Mouse (Mus musculus) 416B (cell line): ENCODE data around the gene Wdsub1.

Experiments
- DNase-seq: peaks from one replicate; pipeline ENCODE4 v3.0.0; 2011; ENCODE audit warnings: low read depth

Gene Wdsub1

DNA sequence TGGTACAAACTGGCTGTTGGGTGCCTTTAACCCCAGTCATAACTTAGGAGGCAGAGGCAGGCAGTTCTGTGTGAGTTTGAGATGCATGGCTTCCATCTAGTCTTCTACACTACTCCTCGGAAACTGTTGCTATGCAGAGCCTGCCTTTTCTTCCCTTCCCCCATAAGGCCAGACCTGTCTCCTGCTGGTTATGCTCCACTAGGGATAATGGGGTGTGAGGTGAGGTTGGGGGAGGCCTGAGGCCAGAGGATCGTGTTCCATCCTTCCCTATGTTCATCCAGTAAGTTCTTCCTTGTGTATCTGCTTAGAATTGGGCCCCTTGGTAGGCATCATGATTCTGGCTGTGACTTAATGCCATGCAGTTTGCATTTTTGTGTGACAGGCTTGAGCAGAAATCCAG lies 76.8 kb downstream of the Wdsub1 start:
- no peak for DNase-seq

DNA sequence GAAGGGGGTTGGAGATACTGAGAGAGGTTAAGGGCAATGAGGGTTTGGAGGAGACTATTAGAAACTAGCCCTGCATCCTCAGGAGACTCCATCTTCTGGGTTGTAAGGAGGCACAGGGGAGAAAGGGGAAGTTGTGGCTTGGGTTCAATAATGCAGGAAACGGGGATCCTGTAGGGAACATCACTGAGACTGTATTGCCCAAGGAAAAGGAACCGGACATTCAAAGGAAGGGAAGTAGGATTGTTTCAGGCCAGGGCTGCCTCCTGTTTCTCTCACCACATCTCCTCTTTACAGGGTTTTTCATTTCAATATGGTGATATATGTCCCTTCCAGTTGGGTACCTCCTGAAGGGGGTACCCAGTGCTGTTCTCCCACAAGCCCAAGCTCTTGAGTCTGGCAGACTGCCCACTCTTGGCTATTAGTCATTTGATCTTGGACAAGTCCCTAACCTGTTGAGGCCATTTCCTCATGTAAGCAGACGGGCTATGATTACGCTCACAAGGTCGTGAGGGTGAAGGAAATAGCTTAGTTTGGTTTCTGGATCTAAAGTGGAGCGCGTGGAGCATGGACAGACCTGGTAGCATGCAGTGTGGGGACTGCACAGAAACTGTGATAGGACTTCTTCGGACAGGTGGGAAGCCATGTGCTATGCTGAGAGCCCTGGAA lies 79.5 kb downstream of the Wdsub1 start:
- DNase-seq = peak; percentile 83
